Mouse (Mus musculus) embryonic fibroblast, embryonic 13.5 days (primary cell): ENCODE data around the gene Unc13a.

Source experiments
- CTCF ChIP-seq: IDR thresholded peaks from 2 replicates; pipeline ENCODE4 v1.5.1; 2011; ENCODE audit warnings: mild to moderate bottlenecking, control low read depth, low read length, moderate library complexity, borderline replicate concordance; ENCODE audit not compliant: insufficient read depth
- POLR2A ChIP-seq: IDR thresholded peaks from 2 replicates; pipeline ENCODE4 v1.6.1; 2011; ENCODE audit warnings: low read depth, mild to moderate bottlenecking, control low read depth, low read length, moderate library complexity

- TF ChIP-seq POLR2A (no peak), CTCF (no peak)
Measured at GRCm38 (mm10) chr8:71627265-71628099, 44.1 kb downstream of the Unc13a start.
